ENCODE assay signal across 9 mouse cellular contexts in the genomic region with DNA sequence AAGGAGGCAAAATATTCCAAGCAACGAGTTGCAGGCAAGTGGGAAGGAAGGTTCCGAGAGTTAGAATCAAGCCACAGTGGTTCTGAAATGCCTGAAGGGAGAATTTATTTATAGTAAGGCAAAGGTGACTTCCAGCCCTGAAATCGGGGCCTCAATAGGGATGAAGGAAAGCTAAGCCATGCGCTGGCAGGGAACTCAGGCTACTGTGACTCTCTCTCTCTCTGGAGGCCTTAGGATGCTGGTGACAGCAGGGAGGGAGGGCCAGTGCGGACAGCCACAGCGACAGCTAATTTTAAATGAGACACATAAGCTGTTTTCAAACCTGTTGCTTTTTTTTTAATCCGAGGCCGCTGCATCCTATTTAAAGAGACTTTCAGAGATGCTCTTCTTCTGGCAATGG.
DNase-seq lines count a peak whose midpoint lies in the region; ATAC-seq and TF ChIP-seq lines count a peak whose summit lies in the region.
"Had no signal": no experiment of that assay in that cellular context is flagged by ENCODE, and none has a peak within 500 bp of the region (broad histone marks: within the 10 kb centered on the region; RNA-seq: fewer than 3 reads in every experiment).

No protein-coding gene starts in this region.

- DNase-seq in heart, adult 2 months, result peak in 1 of 2 experiments; percentile 34
- DNase-seq in heart, adult 8-10 months (ENCODE audit: low spot score), result no peak
- peak; percentile 92 for DNase-seq in brain, embryonic 14.5 days (ENCODE audit: low read depth)
- no peak for DNase-seq in limb, embryonic 14.5 days (ENCODE audit: low spot score)
- no peak for DNase-seq in thymus, postnatal 10 days (ENCODE audit: low spot score in 2 of 2)
- no peak for DNase-seq in cerebellum, adult 8-10 months
- no peak for DNase-seq in right cerebral cortex, postnatal 4 days
- DNase-seq: lung, adult 18-20 months had no signal

- no peaks in the 10 kb centered on the region for H3K27me3 ChIP-seq in heart, adult 2 months (ENCODE audit: control insufficient read depth, insufficient read depth, low read length)
- H3K27me3 ChIP-seq in forebrain, embryonic 16.5 days (replicated peaks; ENCODE audit: control insufficient read depth, insufficient read depth, low read length), result no peaks in the 10 kb centered on the region
- no peaks in the 10 kb centered on the region for H3K27me3 ChIP-seq in limb, embryonic 14.5 days (ENCODE audit: control insufficient read depth, insufficient read depth, low read length)

- no peak for TF ChIP-seq CTCF in heart, adult 2 months (IDR thresholded peaks at IDR 0.05)
- TF ChIP-seq CTCF in brain, embryonic 14.5 days (IDR thresholded peaks at IDR 0.05; ENCODE audit: borderline replicate concordance, extremely low read depth, insufficient read depth, insufficient read length), result no peak

- H3K36me3 ChIP-seq in heart, adult 2 months (ENCODE audit: control insufficient read depth, insufficient read depth, low read length), result peaks cover 2% of the 10 kb centered on the region
- H3K36me3 ChIP-seq in forebrain, embryonic 16.5 days (ENCODE audit: control insufficient read depth, insufficient read depth), result no peaks in the 10 kb centered on the region
- H3K36me3 ChIP-seq in limb, embryonic 14.5 days (ENCODE audit: control insufficient read depth, insufficient read depth, low read length), result no peaks in the 10 kb centered on the region

- H3K4me1 ChIP-seq in heart, adult 2 months (ENCODE audit: control insufficient read depth, insufficient read depth, low read length), result peaks cover 24% of the 10 kb centered on the region
- peaks cover 41% of the 10 kb centered on the region for H3K4me1 ChIP-seq in forebrain, embryonic 16.5 days (replicated peaks; ENCODE audit: control insufficient read depth, insufficient read depth, low read length)
- H3K4me1 ChIP-seq in limb, embryonic 14.5 days (ENCODE audit: control insufficient read depth, insufficient read depth, low read length), result peaks cover 31% of the 10 kb centered on the region

- no peak overlapping the region for H3K9ac ChIP-seq in heart, adult 2 months (ENCODE audit: low read depth, low read length)
- no peak overlapping the region; the same call in 1 of the 2 replicates for H3K9ac ChIP-seq in forebrain, embryonic 16.5 days (replicated peaks; ENCODE audit: low read depth, low read length)
- H3K9ac ChIP-seq in limb, embryonic 14.5 days (ENCODE audit: low read depth, low read length, severe bottlenecking), result no peak overlapping the region

- no peaks in the 10 kb centered on the region for H3K79me2 ChIP-seq in heart, adult 2 months (replicated peaks; ENCODE audit: control insufficient read depth, insufficient read depth, low read length)

- ATAC-seq in forebrain, embryonic 16.5 days, result peak; percentile 53; the same call in 1 of the 2 replicates
- ATAC-seq in limb, embryonic 14.5 days (ENCODE audit: low FRiP score, low read depth), result no peak

- peak overlapping the region; percentile 12; the same call in 1 of the 2 replicates for H3K27ac ChIP-seq in heart, adult 2 months
- H3K27ac ChIP-seq in forebrain, embryonic 16.5 days (ENCODE audit: low read length), result peak overlapping the region; percentile 75; the same call in 1 of the 2 replicates
- H3K27ac ChIP-seq in limb, embryonic 14.5 days (replicated peaks; ENCODE audit: low read depth, low read length), result 0 out of 2 replicates have a peak overlapping the region, but pooled peaks have one; percentile 8

- 46% methylated on average over 8 of the region's 8 CpGs for WGBS in heart, adult 2 months
- 3% methylated on average over 8 of the region's 8 CpGs for WGBS in forebrain, embryonic 16.5 days
- WGBS in limb, embryonic 14.5 days, result 25% methylated on average over 8 of the region's 8 CpGs

- no peaks in the 10 kb centered on the region for H3K9me3 ChIP-seq in forebrain, embryonic 16.5 days (ENCODE audit: control insufficient read depth, low read length)
- H3K9me3 ChIP-seq in limb, embryonic 14.5 days (ENCODE audit: control insufficient read depth, low read length), result no peaks in the 10 kb centered on the region

- 0 out of 2 replicates have a peak, but pooled peaks have one; percentile 10 for TF ChIP-seq EP300 in heart, adult 2 months (IDR thresholded peaks at IDR 0.05; ENCODE audit: insufficient read depth, low read depth, low read length)

- no peak overlapping the region for H3K4me3 ChIP-seq in heart, adult 2 months
- no peak overlapping the region for H3K4me3 ChIP-seq in forebrain, embryonic 16.5 days (replicated peaks; ENCODE audit: low read length)
- no peak overlapping the region for H3K4me3 ChIP-seq in limb, embryonic 14.5 days (replicated peaks; ENCODE audit: low read length)

- intact Hi-C loops in heart, adult 2 months (cut with DNase I), result loop anchor here (5.0 kb wide), 2 partner anchors 172 to 207 kb away; no protein-coding TSS in a partner anchor

- H3K4me2 ChIP-seq in forebrain, embryonic 16.5 days (ENCODE audit: low read length), result peak overlapping the region; percentile 25; the same call in 1 of the 2 replicates
- H3K4me2 ChIP-seq in limb, embryonic 14.5 days (replicated peaks; ENCODE audit: low read depth, low read length, severe bottlenecking), result no peak overlapping the region; the same call in 1 of the 2 replicates

- TF ChIP-seq POLR2A in heart, adult 2 months (IDR thresholded peaks at IDR 0.05; ENCODE audit: insufficient read depth, low read depth, low read length), result no peak
- TF ChIP-seq POLR2A in brain, embryonic 14.5 days (IDR thresholded peaks at IDR 0.05; ENCODE audit: borderline replicate concordance, extremely low read depth, insufficient read depth, insufficient read length, poor library complexity, severe bottlenecking), result no peak
- TF ChIP-seq POLR2A in limb, embryonic 14.5 days (IDR thresholded peaks at IDR 0.05; ENCODE audit: borderline replicate concordance, extremely low read depth, insufficient read depth, insufficient read length), result no peak

Comparison
In these comparisons a context has a peak if more than half of its experiments do, and no peak if none do; other contexts are left out.
1. H3K27ac ChIP-seq: peak in every context shown above with its lines; median percentile 75 in forebrain, embryonic 16.5 days; 12 in heart, adult 2 months; 8 in limb, embryonic 14.5 days.